Mouse (Mus musculus): ENCODE data around the gene Plekhh2. TPM values are rescaled to one million over a fixed set of nuclear protein-coding genes. Genes with fewer than 3 reads are reported as not detected.

Gene Plekhh2
- polyA plus RNA-seq, 1 experiment from 2014 or later: 3.2 TPM

- 0 out of 2 replicates have a peak, but pooled peaks cover 3% of the 10 kb centered on the region for H3K4me1 ChIP-seq (ENCODE audit: control insufficient read depth, insufficient read depth, low read length)
- no peak overlapping the region for H3K27ac ChIP-seq (ENCODE audit: low read depth, low read length)
- peak overlapping the region; percentile 58; the same call in 1 of the 2 replicates for H3K9ac ChIP-seq (ENCODE audit: low read depth, low read length)
- H3K4me2 ChIP-seq: peak overlapping the region; percentile 82
- H3K27me3 ChIP-seq (ENCODE audit: control insufficient read depth, insufficient read depth, low read length): no peaks in the 10 kb centered on the region
- no peaks in the 10 kb centered on the region for H3K9me3 ChIP-seq (replicated peaks; ENCODE audit: control insufficient read depth, low read length)
- H3K36me3 ChIP-seq (ENCODE audit: control insufficient read depth, insufficient read depth, low read length): no peaks in the 10 kb centered on the region
- ATAC-seq (replicated peaks; ENCODE audit: insufficient number of reproducible peaks, low FRiP score, low TSS enrichment): no peak
- WGBS (ENCODE audit: insufficient replicate concordance): 27% methylated on average over 9 of the region's 9 CpGs
- peak overlapping the region; percentile 67 for H3K4me3 ChIP-seq (ENCODE audit: low read depth, low read length)
Measured at GRCm38 (mm10) chr17:84626857-84627305, 115.2 kb downstream of the Plekhh2 start.

- Histone ChIP-seq H3K9me3 (replicated peaks; ENCODE audit: control insufficient read depth, low read length) (no peaks in the 10 kb centered on the region), H3K9ac (ENCODE audit: low read depth, low read length) (no peak overlapping the region), H3K4me3 (ENCODE audit: low read depth, low read length) (no peak overlapping the region), H3K27ac (ENCODE audit: low read depth, low read length) (no peak overlapping the region), H3K36me3 (ENCODE audit: control insufficient read depth, insufficient read depth, low read length) (no peaks in the 10 kb centered on the region), H3K4me2 (no peak overlapping the region), H3K4me1 (ENCODE audit: control insufficient read depth, insufficient read depth, low read length) (0 out of 2 replicates have a peak, but pooled peaks cover 3% of the 10 kb centered on the region), H3K27me3 (ENCODE audit: control insufficient read depth, insufficient read depth, low read length) (no peaks in the 10 kb centered on the region)
- WGBS (ENCODE audit: insufficient replicate concordance): 89% methylated on average over 10 of the region's 10 CpGs
- ATAC-seq (replicated peaks; ENCODE audit: insufficient number of reproducible peaks, low FRiP score, low TSS enrichment): no peak
Measured at GRCm38 (mm10) chr17:84627721-84628120, 116.0 kb downstream of the Plekhh2 start.

GRCm38 (mm10) chr17:84628611-84629010 lies 116.9 kb downstream of the Plekhh2 start:
- H3K4me1 ChIP-seq (ENCODE audit: control insufficient read depth, insufficient read depth, low read length): 0 out of 2 replicates have a peak, but pooled peaks cover 3% of the 10 kb centered on the region
- no peak overlapping the region for H3K9ac ChIP-seq (ENCODE audit: low read depth, low read length)
- H3K27me3 ChIP-seq (ENCODE audit: control insufficient read depth, insufficient read depth, low read length): no peaks in the 10 kb centered on the region
- no peaks in the 10 kb centered on the region for H3K36me3 ChIP-seq (ENCODE audit: control insufficient read depth, insufficient read depth, low read length)
- ATAC-seq (replicated peaks; ENCODE audit: insufficient number of reproducible peaks, low FRiP score, low TSS enrichment): no peak
- no peak overlapping the region for H3K4me2 ChIP-seq
- no peak overlapping the region for H3K4me3 ChIP-seq (ENCODE audit: low read depth, low read length)
- H3K27ac ChIP-seq (ENCODE audit: low read depth, low read length): no peak overlapping the region
- H3K9me3 ChIP-seq (replicated peaks; ENCODE audit: control insufficient read depth, low read length): no peaks in the 10 kb centered on the region
- 74% methylated on average over 9 of the region's 9 CpGs for WGBS (ENCODE audit: insufficient replicate concordance)

- Histone ChIP-seq H3K9ac (ENCODE audit: low read depth, low read length) (no peak overlapping the region), H3K4me1 (ENCODE audit: control insufficient read depth, insufficient read depth, low read length) (0 out of 2 replicates have a peak, but pooled peaks cover 2% of the 10 kb centered on the region), H3K4me2 (no peak overlapping the region), H3K36me3 (ENCODE audit: control insufficient read depth, insufficient read depth, low read length) (no peaks in the 10 kb centered on the region), H3K27ac (ENCODE audit: low read depth, low read length) (no peak overlapping the region), H3K27me3 (ENCODE audit: control insufficient read depth, insufficient read depth, low read length) (no peaks in the 10 kb centered on the region), H3K9me3 (replicated peaks; ENCODE audit: control insufficient read depth, low read length) (no peaks in the 10 kb centered on the region), H3K4me3 (ENCODE audit: low read depth, low read length) (no peak overlapping the region)
- 84% methylated on average over 6 of the region's 6 CpGs for WGBS (ENCODE audit: insufficient replicate concordance)
- no peak for ATAC-seq (replicated peaks; ENCODE audit: insufficient number of reproducible peaks, low FRiP score, low TSS enrichment)
Measured at GRCm38 (mm10) chr17:84631836-84632235, 120.1 kb downstream of the Plekhh2 start.

GRCm38 (mm10) chr17:84633443-84633842 lies 121.7 kb downstream of the Plekhh2 start:
- Histone ChIP-seq H3K36me3 (ENCODE audit: control insufficient read depth, insufficient read depth, low read length) (no peaks in the 10 kb centered on the region), H3K4me3 (ENCODE audit: low read depth, low read length) (no peak overlapping the region), H3K9ac (ENCODE audit: low read depth, low read length) (no peak overlapping the region), H3K27ac (ENCODE audit: low read depth, low read length) (no peak overlapping the region), H3K4me1 (ENCODE audit: control insufficient read depth, insufficient read depth, low read length) (no peaks in the 10 kb centered on the region), H3K9me3 (replicated peaks; ENCODE audit: control insufficient read depth, low read length) (no peaks in the 10 kb centered on the region), H3K4me2 (no peak overlapping the region), H3K27me3 (ENCODE audit: control insufficient read depth, insufficient read depth, low read length) (no peaks in the 10 kb centered on the region)
- 70% methylated on average over 13 of the region's 13 CpGs for WGBS (ENCODE audit: insufficient replicate concordance)
- no peak for ATAC-seq (replicated peaks; ENCODE audit: insufficient number of reproducible peaks, low FRiP score, low TSS enrichment)

GRCm38 (mm10) chr17:84636328-84636727 lies 124.6 kb downstream of the Plekhh2 start:
- ATAC-seq (replicated peaks; ENCODE audit: insufficient number of reproducible peaks, low FRiP score, low TSS enrichment): no peak
- Histone ChIP-seq H3K9ac (ENCODE audit: low read depth, low read length) (no peak overlapping the region), H3K4me2 (no peak overlapping the region), H3K27ac (ENCODE audit: low read depth, low read length) (no peak overlapping the region), H3K27me3 (ENCODE audit: control insufficient read depth, insufficient read depth, low read length) (no peaks in the 10 kb centered on the region), H3K9me3 (replicated peaks; ENCODE audit: control insufficient read depth, low read length) (no peaks in the 10 kb centered on the region), H3K4me3 (ENCODE audit: low read depth, low read length) (no peak overlapping the region), H3K36me3 (ENCODE audit: control insufficient read depth, insufficient read depth, low read length) (no peaks in the 10 kb centered on the region), H3K4me1 (ENCODE audit: control insufficient read depth, insufficient read depth, low read length) (no peaks in the 10 kb centered on the region)
- WGBS (ENCODE audit: insufficient replicate concordance): 68% methylated on average over 8 of the region's 8 CpGs

- Histone ChIP-seq H3K4me2 (no peak overlapping the region), H3K4me3 (ENCODE audit: low read depth, low read length) (no peak overlapping the region), H3K9me3 (replicated peaks; ENCODE audit: control insufficient read depth, low read length) (no peaks in the 10 kb centered on the region), H3K4me1 (ENCODE audit: control insufficient read depth, insufficient read depth, low read length) (no peaks in the 10 kb centered on the region), H3K27ac (ENCODE audit: low read depth, low read length) (no peak overlapping the region), H3K27me3 (ENCODE audit: control insufficient read depth, insufficient read depth, low read length) (no peaks in the 10 kb centered on the region), H3K9ac (ENCODE audit: low read depth, low read length) (no peak overlapping the region), H3K36me3 (ENCODE audit: control insufficient read depth, insufficient read depth, low read length) (no peaks in the 10 kb centered on the region)
- ATAC-seq (replicated peaks; ENCODE audit: insufficient number of reproducible peaks, low FRiP score, low TSS enrichment): no peak
- 85% methylated on average over 6 of the region's 6 CpGs for WGBS (ENCODE audit: insufficient replicate concordance)
Measured at GRCm38 (mm10) chr17:84637971-84638370, 126.3 kb downstream of the Plekhh2 start.

- 64% methylated on average over 10 of the region's 10 CpGs for WGBS (ENCODE audit: insufficient replicate concordance)
- no peak for ATAC-seq (replicated peaks; ENCODE audit: insufficient number of reproducible peaks, low FRiP score, low TSS enrichment)
- Histone ChIP-seq H3K27ac (ENCODE audit: low read depth, low read length) (no peak overlapping the region), H3K36me3 (ENCODE audit: control insufficient read depth, insufficient read depth, low read length) (no peaks in the 10 kb centered on the region), H3K27me3 (ENCODE audit: control insufficient read depth, insufficient read depth, low read length) (no peaks in the 10 kb centered on the region), H3K9me3 (replicated peaks; ENCODE audit: control insufficient read depth, low read length) (no peaks in the 10 kb centered on the region), H3K4me3 (ENCODE audit: low read depth, low read length) (no peak overlapping the region), H3K4me2 (no peak overlapping the region), H3K4me1 (ENCODE audit: control insufficient read depth, insufficient read depth, low read length) (peaks cover 6% of the 10 kb centered on the region), H3K9ac (ENCODE audit: low read depth, low read length) (no peak overlapping the region)
Measured at GRCm38 (mm10) chr17:84639796-84640378, 128.2 kb downstream of the Plekhh2 start.

- Histone ChIP-seq H3K27ac (ENCODE audit: low read depth, low read length) (no peak overlapping the region), H3K36me3 (ENCODE audit: control insufficient read depth, insufficient read depth, low read length) (no peaks in the 10 kb centered on the region), H3K4me2 (no peak overlapping the region), H3K9ac (ENCODE audit: low read depth, low read length) (no peak overlapping the region), H3K4me3 (ENCODE audit: low read depth, low read length) (no peak overlapping the region), H3K27me3 (ENCODE audit: control insufficient read depth, insufficient read depth, low read length) (no peaks in the 10 kb centered on the region), H3K9me3 (replicated peaks; ENCODE audit: control insufficient read depth, low read length) (no peaks in the 10 kb centered on the region), H3K4me1 (ENCODE audit: control insufficient read depth, insufficient read depth, low read length) (peaks cover 6% of the 10 kb centered on the region)
- ATAC-seq (replicated peaks; ENCODE audit: insufficient number of reproducible peaks, low FRiP score, low TSS enrichment): no peak
- WGBS (ENCODE audit: insufficient replicate concordance): 35% methylated on average over 3 of the region's 3 CpGs
Measured at GRCm38 (mm10) chr17:84641893-84642292, 130.2 kb downstream of the Plekhh2 start.

Measured in heart, embryonic 11.5 days (tissue).